Mouse (Mus musculus): Measurements from ENCODE around the gene Ddi2.

DNA sequence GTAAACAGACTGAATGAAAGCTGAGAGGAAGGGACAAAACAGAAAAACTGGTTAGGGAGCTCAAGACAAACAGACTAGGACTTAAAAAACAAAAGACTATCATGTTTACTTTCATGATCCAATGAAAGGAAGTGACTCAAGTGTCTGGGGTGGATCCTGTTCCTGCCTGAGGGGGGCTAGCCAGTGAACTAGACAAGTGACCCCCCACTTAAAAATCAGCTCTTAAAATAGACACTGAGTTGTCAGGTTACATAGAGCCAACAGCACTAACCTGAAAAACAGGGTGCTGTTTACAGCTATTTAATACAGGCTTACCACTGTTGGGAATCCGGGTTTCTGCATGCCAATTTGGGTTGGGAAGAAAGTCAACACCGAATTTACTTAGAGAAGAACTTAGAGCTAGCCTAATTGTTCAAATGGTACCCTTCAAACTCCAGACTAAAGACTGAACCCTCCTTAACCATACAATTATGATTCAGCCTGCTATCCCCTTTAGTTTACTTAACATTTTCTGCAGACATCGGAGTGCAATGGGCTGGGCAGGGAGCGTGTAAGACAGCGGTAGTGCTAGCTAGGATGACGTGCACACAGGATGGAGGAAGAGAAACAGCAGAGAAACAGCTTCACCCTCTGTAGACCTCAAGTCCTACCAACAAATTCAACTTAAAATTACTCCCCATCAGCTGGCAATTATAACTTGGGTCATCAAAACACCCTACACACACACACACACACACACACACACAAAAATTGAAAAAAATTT, 2.3 kb downstream of the Ddi2 start:
- TF ChIP-seq CTCF (IDR thresholded peaks at IDR 0.05; ENCODE audit: extremely low read depth, insufficient read length, insufficient replicate concordance, low read depth, low read length): no peak
- TF ChIP-seq POLR2A (IDR thresholded peaks at IDR 0.05; ENCODE audit: low read depth, low read length): no peak
